Mouse (Mus musculus) hindbrain, embryonic 14.5 days (tissue): ENCODE measurements around the gene Hspa1l. TPM values are rescaled to one million over a fixed set of nuclear protein-coding genes. Genes with fewer than 3 reads are reported as not detected.

Experiments
- ATAC-seq: fragments of 200-750 bp; cut with Nextera tagmentation; 2 replicates; pipeline ENCODE4 v1.8.0; 2017; ENCODE audit warnings: moderate number of reproducible peaks, mild to moderate bottlenecking, moderate TSS enrichment, moderate library complexity; ENCODE audit not compliant: low FRiP score
- DNase-seq: peaks from one replicate; pipeline ENCODE4 v3.0.0-alpha.2; 2015; ENCODE audit warnings: low spot score
- H3K27ac ChIP-seq: fragments of 300-500 bp; sonication (generic); 2 replicates; pipeline ENCODE4 v1.5.1; 2014; ENCODE audit warnings: mild to moderate bottlenecking, moderate library complexity
- H3K27me3 ChIP-seq: fragments of 300-500 bp; sonication (generic); 2 replicates; pipeline ENCODE4 v1.6.1; 2014; ENCODE audit warnings: mild to moderate bottlenecking, low read length, mixed read lengths; ENCODE audit not compliant: control insufficient read depth, insufficient read depth
- H3K36me3 ChIP-seq: fragments of 300-500 bp; sonication (generic); replicated peaks from 2 replicates; pipeline ENCODE4 v1.6.1; 2014; ENCODE audit not compliant: control insufficient read depth, insufficient read depth
- H3K4me1 ChIP-seq: fragments of 300-500 bp; sonication (generic); replicated peaks from 2 replicates; pipeline ENCODE4 v1.6.1; 2014; ENCODE audit warnings: antibody characterized with exemption, low read length, mixed read lengths; ENCODE audit not compliant: control insufficient read depth, insufficient read depth
- H3K4me2 ChIP-seq: fragments of 300-500 bp; sonication (generic); replicated peaks from 2 replicates; pipeline ENCODE4 v1.6.1; 2014; ENCODE audit warnings: mild to moderate bottlenecking, moderate library complexity
- H3K4me3 ChIP-seq: fragments of 300-500 bp; sonication (generic); replicated peaks from 2 replicates; pipeline ENCODE4 v1.5.1; 2014; ENCODE audit warnings: mild to moderate bottlenecking, low read length
- H3K9ac ChIP-seq: fragments of 300-500 bp; sonication (generic); 2 replicates; pipeline ENCODE4 v1.6.1; 2014
- H3K9me3 ChIP-seq: fragments of 300-500 bp; sonication (generic); 2 replicates; pipeline ENCODE4 v1.6.1; 2016; ENCODE audit warnings: low read length; ENCODE audit not compliant: control insufficient read depth
- WGBS: fragments of 180-500 bp; shearing (Covaris S2); extraction: QIAGEN DNeasy Blood & Tissue Kit; methylation state at CpG from one replicate; pipeline ENCODE4 v1.1.7; 2014; 5-methylcytosine and 5-hydroxymethylcytosine counted together
- polyA plus RNA-seq: library from polyadenylated mRNA; unstranded; fragments of >200 nt; fragmentation: Nextera tagmentation; extraction: Ambion mirVana; gene quantifications from 2 replicates; pipeline ENCODE4 v1.2.1, GENCODE M21; 2014

The Hspa1l gene
- polyA plus RNA-seq, 1 experiment from 2014 or later: 1.9 TPM

- Histone ChIP-seq H3K4me1 (peaks cover 9% of the 10 kb centered on the region), H3K4me2 (no peak overlapping the region), H3K4me3 (no peak overlapping the region), H3K36me3 (peaks cover 81% of the 10 kb centered on the region), H3K9me3 (no peaks in the 10 kb centered on the region), H3K27me3 (no peaks in the 10 kb centered on the region), H3K9ac (no peak overlapping the region), H3K27ac (no peak overlapping the region)
- WGBS: 96% methylated on average over 7 of the region's 7 CpGs
- ATAC-seq (no peak), DNase-seq (no peak)
Measured at GRCm38 (mm10) chr17:35007387-35007991, 35.0 kb downstream of the Hspa1l start.

- H3K9ac ChIP-seq: no peak overlapping the region
- WGBS: 84% methylated on average over 7 of the region's 7 CpGs
- H3K27me3 ChIP-seq: no peaks in the 10 kb centered on the region
- H3K36me3 ChIP-seq: peaks cover 98% of the 10 kb centered on the region
- no peaks in the 10 kb centered on the region for H3K4me1 ChIP-seq
- H3K27ac ChIP-seq: no peak overlapping the region
- DNase-seq (no peak), ATAC-seq (no peak)
- H3K9me3 ChIP-seq: no peaks in the 10 kb centered on the region
- H3K4me2 ChIP-seq: no peak overlapping the region
- no peak overlapping the region for H3K4me3 ChIP-seq
Measured at GRCm38 (mm10) chr17:35009586-35009985, 37.1 kb downstream of the Hspa1l start.

GRCm38 (mm10) chr17:35011440-35011839, 38.9 kb downstream of the Hspa1l start:
- WGBS: 92% methylated on average over 8 of the region's 8 CpGs

GRCm38 (mm10) chr17:35012430-35012829, 39.9 kb downstream of the Hspa1l start:
- Histone ChIP-seq H3K27ac (no peak overlapping the region), H3K9ac (no peak overlapping the region), H3K4me1 (no peaks in the 10 kb centered on the region), H3K36me3 (peaks cover 95% of the 10 kb centered on the region), H3K9me3 (no peaks in the 10 kb centered on the region), H3K27me3 (no peaks in the 10 kb centered on the region), H3K4me3 (no peak overlapping the region), H3K4me2 (no peak overlapping the region)
- no peak for DNase-seq
- 90% methylated on average over 13 of the region's 13 CpGs for WGBS
- no peak for ATAC-seq

More at GRCm38 (mm10) chr17:35011440-35011839, 38.9 kb downstream of the Hspa1l start:
- no peak overlapping the region for H3K4me2 ChIP-seq
- no peaks in the 10 kb centered on the region for H3K4me1 ChIP-seq
- H3K27me3 ChIP-seq: no peaks in the 10 kb centered on the region
- H3K4me3 ChIP-seq: no peak overlapping the region
- no peaks in the 10 kb centered on the region for H3K9me3 ChIP-seq
- ATAC-seq (no peak), DNase-seq (no peak)
- H3K36me3 ChIP-seq: peaks cover 100% of the 10 kb centered on the region
- H3K27ac ChIP-seq: no peak overlapping the region
- no peak overlapping the region for H3K9ac ChIP-seq

GRCm38 (mm10) chr17:35013221-35013620, 40.7 kb downstream of the Hspa1l start:
- Histone ChIP-seq H3K27me3 (no peaks in the 10 kb centered on the region), H3K4me3 (no peak overlapping the region), H3K4me2 (no peak overlapping the region), H3K36me3 (peaks cover 87% of the 10 kb centered on the region), H3K4me1 (no peaks in the 10 kb centered on the region), H3K27ac (no peak overlapping the region), H3K9ac (no peak overlapping the region), H3K9me3 (no peaks in the 10 kb centered on the region)
- ATAC-seq (no peak), DNase-seq (no peak)
- 93% methylated on average over 6 of the region's 6 CpGs for WGBS

- Histone ChIP-seq H3K36me3 (peaks cover 66% of the 10 kb centered on the region), H3K27me3 (no peaks in the 10 kb centered on the region), H3K9me3 (no peaks in the 10 kb centered on the region), H3K4me1 (no peaks in the 10 kb centered on the region), H3K27ac (no peak overlapping the region), H3K9ac (no peak overlapping the region), H3K4me3 (no peak overlapping the region), H3K4me2 (no peak overlapping the region)
- DNase-seq (no peak), ATAC-seq (no peak)
- 94% methylated on average over 16 of the region's 16 CpGs for WGBS
Measured at GRCm38 (mm10) chr17:35015296-35015695, 42.8 kb downstream of the Hspa1l start.

- H3K27me3 ChIP-seq: no peaks in the 10 kb centered on the region
- no peak within 1 kb of the TSS for H3K4me2 ChIP-seq
- 49% methylated on average over 12 of the region's 12 CpGs for WGBS
- 0 out of 2 replicates have a peak within 1 kb of the TSS, but pooled peaks have one; percentile 10 for H3K9ac ChIP-seq
- DNase-seq (peak; percentile 59), ATAC-seq (peak; percentile 51; the same call in 1 of the 2 replicates)
- H3K27ac ChIP-seq: no peak within 1 kb of the TSS
- no peak within 1 kb of the TSS for H3K4me3 ChIP-seq
- no peaks in the 10 kb centered on the region for H3K9me3 ChIP-seq
- peaks cover 55% of the 10 kb centered on the region for H3K36me3 ChIP-seq
- H3K4me1 ChIP-seq: no peaks in the 10 kb centered on the region
Measured at GRCm38 (mm10) chr17:35016376-35016775, 43.9 kb downstream of the Hspa1l start, which contains the start of gene Vwa7. Vwa7 (plus strand) TSS chr17:35016579.

- no peak for DNase-seq
- Histone ChIP-seq H3K27ac (no peak overlapping the region), H3K4me2 (no peak overlapping the region), H3K27me3 (no peaks in the 10 kb centered on the region), H3K4me3 (no peak overlapping the region), H3K9me3 (no peaks in the 10 kb centered on the region), H3K9ac (no peak overlapping the region), H3K4me1 (no peaks in the 10 kb centered on the region), H3K36me3 (peaks cover 49% of the 10 kb centered on the region)
- no peak for ATAC-seq
- WGBS: 81% methylated on average over 10 of the region's 10 CpGs
Measured at GRCm38 (mm10) chr17:35016791-35017705, 44.5 kb downstream of the Hspa1l start.

GRCm38 (mm10) chr17:35017706-35018030, 45.2 kb downstream of the Hspa1l start:
- no peaks in the 10 kb centered on the region for H3K9me3 ChIP-seq
- peaks cover 43% of the 10 kb centered on the region for H3K36me3 ChIP-seq
- H3K4me1 ChIP-seq: no peaks in the 10 kb centered on the region
- WGBS: 69% methylated on average over 14 of the region's 14 CpGs
- no peaks in the 10 kb centered on the region for H3K27me3 ChIP-seq
- no peak overlapping the region for H3K4me2 ChIP-seq
- H3K27ac ChIP-seq: no peak overlapping the region
- no peak overlapping the region for H3K9ac ChIP-seq
- H3K4me3 ChIP-seq: no peak overlapping the region
- DNase-seq (no peak), ATAC-seq (no peak)
